Mouse (Mus musculus) small intestine, adult 2 months (tissue): Measurements from ENCODE around the gene Pet100. TPM values are rescaled to one million over a fixed set of nuclear protein-coding genes. Genes with fewer than 3 reads are reported as not detected.

Experiments
- H3K27ac ChIP-seq: fragments of 200-500 bp; 2 replicates; pipeline ENCODE4 v1.5.1; 2012; ENCODE audit warnings: low read depth, low read length, control low read depth, inconsistent platforms; ENCODE audit not compliant: insufficient read depth
- H3K27me3 ChIP-seq: fragments of 200-500 bp; 2 replicates; pipeline ENCODE4 v1.6.1; 2012; ENCODE audit warnings: mild to moderate bottlenecking, moderate library complexity, low read length, inconsistent platforms; ENCODE audit not compliant: control insufficient read depth, insufficient read depth
- H3K36me3 ChIP-seq: fragments of 200-500 bp; 2 replicates; pipeline ENCODE4 v1.6.1; 2012; ENCODE audit warnings: mild to moderate bottlenecking, low read length, control low read depth, inconsistent platforms; ENCODE audit not compliant: control insufficient read depth, insufficient read depth
- H3K4me1 ChIP-seq: fragments of 200-500 bp; 2 replicates; pipeline ENCODE4 v1.6.1; 2012; ENCODE audit warnings: low read length, inconsistent platforms, mixed read lengths; ENCODE audit not compliant: control insufficient read depth, insufficient read depth, insufficient read length
- H3K4me3 ChIP-seq: fragments of 200-500 bp; 2 replicates; pipeline ENCODE4 v1.5.1; 2012; ENCODE audit warnings: low read depth, mild to moderate bottlenecking, control low read depth, inconsistent platforms, low read length, moderate library complexity
- CTCF ChIP-seq: fragments of 200-500 bp; IDR thresholded peaks from 2 replicates; pipeline ENCODE4 v1.5.1; 2012; ENCODE audit warnings: low read depth, mild to moderate bottlenecking, control low read depth, inconsistent platforms, low read length, moderate library complexity, mixed read lengths; ENCODE audit not compliant: insufficient replicate concordance, insufficient read length; ENCODE audit errors: extremely low read depth
- POLR2A ChIP-seq: fragments of 200-500 bp; IDR thresholded peaks from 2 replicates; pipeline ENCODE4 v1.6.1; 2012; ENCODE audit warnings: low read depth, mild to moderate bottlenecking, control low read depth, inconsistent platforms, low read length, moderate library complexity
- WGBS: fragments of 180-500 bp; shearing (Covaris S2); methylation state at CpG from one replicate; pipeline ENCODE4 v1.1.7; 2018; 5-methylcytosine and 5-hydroxymethylcytosine counted together
- polyA plus RNA-seq: library from polyadenylated mRNA; depleted of rRNA; stranded (reverse); fragments of >200 nt; gene quantifications from 2 replicates; pipeline ENCODE4 v1.2.3, GENCODE M21; 2012

The Pet100 gene
- polyA plus RNA-seq, 1 experiment: 2.5 TPM

- peaks cover 2% of the 10 kb centered on the region; the same call in 1 of the 2 replicates for H3K4me1 ChIP-seq
- no peaks in the 10 kb centered on the region for H3K36me3 ChIP-seq
- no peak overlapping the region for H3K4me3 ChIP-seq
- TF ChIP-seq CTCF: no peak
- TF ChIP-seq POLR2A: no peak
- WGBS: 49% methylated on average over 2 of the region's 2 CpGs
- no peak overlapping the region for H3K27ac ChIP-seq
- H3K27me3 ChIP-seq: no peaks in the 10 kb centered on the region
Measured at GRCm38 (mm10) chr8:3648268-3648667, 26.9 kb downstream of the Pet100 start.

DNA sequence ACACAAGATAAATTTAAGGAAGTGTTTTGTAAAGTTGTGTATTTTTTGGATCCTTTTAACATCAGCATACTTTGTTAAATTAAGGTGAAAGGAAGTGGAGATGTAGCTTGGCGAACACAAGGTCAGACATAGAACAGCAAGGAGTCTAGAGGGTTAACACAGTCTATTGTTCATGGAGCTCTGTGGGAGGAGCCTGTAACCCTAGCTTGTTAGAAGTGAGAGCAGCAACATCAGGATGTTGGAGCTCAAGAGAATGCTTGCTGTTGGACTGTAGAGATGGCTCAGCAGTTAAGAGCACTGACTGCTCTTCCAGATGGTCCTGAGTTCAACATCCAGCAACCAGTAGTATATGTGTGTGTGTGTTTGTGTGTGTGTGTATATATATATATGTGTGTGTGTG is 27.6 kb downstream of the Pet100 start:
- no peaks in the 10 kb centered on the region for H3K36me3 ChIP-seq
- no peak overlapping the region for H3K4me3 ChIP-seq
- no peaks in the 10 kb centered on the region for H3K27me3 ChIP-seq
- WGBS: 58% methylated on average over 1 of the region's 1 CpGs
- H3K27ac ChIP-seq: no peak overlapping the region
- no peak for TF ChIP-seq POLR2A
- TF ChIP-seq CTCF: no peak
- peaks cover 2% of the 10 kb centered on the region; the same call in 1 of the 2 replicates for H3K4me1 ChIP-seq

- TF ChIP-seq CTCF: no peak
- TF ChIP-seq POLR2A: no peak
- no peak overlapping the region for H3K4me3 ChIP-seq
- WGBS: 63% methylated on average over 3 of the region's 3 CpGs
- no peaks in the 10 kb centered on the region for H3K36me3 ChIP-seq
- H3K4me1 ChIP-seq: no peaks in the 10 kb centered on the region
- H3K27me3 ChIP-seq: no peaks in the 10 kb centered on the region
- no peak overlapping the region for H3K27ac ChIP-seq
Measured at GRCm38 (mm10) chr8:3652845-3653244, 31.5 kb downstream of the Pet100 start.

- no peak overlapping the region for H3K4me3 ChIP-seq
Measured at GRCm38 (mm10) chr8:3654726-3655508, 33.6 kb downstream of the Pet100 start.

GRCm38 (mm10) chr8:3655526-3655925 is 34.2 kb downstream of the Pet100 start, which contains the start of gene Retn:
Gene Retn (plus strand): TSS chr8:3655770.
- H3K4me1 ChIP-seq: no peaks in the 10 kb centered on the region
- TF ChIP-seq CTCF (no peak), POLR2A (no peak)
- H3K36me3 ChIP-seq: no peaks in the 10 kb centered on the region
- no peaks in the 10 kb centered on the region for H3K27me3 ChIP-seq
- no peak within 1 kb of the TSS for H3K27ac ChIP-seq
- WGBS: 60% methylated on average over 3 of the region's 3 CpGs
- no peak within 1 kb of the TSS for H3K4me3 ChIP-seq

More at GRCm38 (mm10) chr8:3654726-3655508, 33.6 kb downstream of the Pet100 start:
- TF ChIP-seq CTCF (no peak), POLR2A (no peak)
- Histone ChIP-seq H3K27me3 (no peaks in the 10 kb centered on the region), H3K4me1 (no peaks in the 10 kb centered on the region), H3K27ac (no peak overlapping the region), H3K36me3 (no peaks in the 10 kb centered on the region)
- WGBS: 62% methylated on average over 11 of the region's 11 CpGs

GRCm38 (mm10) chr8:3656725-3657381 is 35.5 kb downstream of the Pet100 start:
- no peaks in the 10 kb centered on the region for H3K4me1 ChIP-seq
- no peaks in the 10 kb centered on the region for H3K36me3 ChIP-seq
- H3K27me3 ChIP-seq: no peaks in the 10 kb centered on the region
- TF ChIP-seq CTCF: no peak
- no peak for TF ChIP-seq POLR2A
- no peak overlapping the region for H3K27ac ChIP-seq
- WGBS: 19% methylated on average over 7 of the region's 7 CpGs
- no peak overlapping the region for H3K4me3 ChIP-seq

DNA sequence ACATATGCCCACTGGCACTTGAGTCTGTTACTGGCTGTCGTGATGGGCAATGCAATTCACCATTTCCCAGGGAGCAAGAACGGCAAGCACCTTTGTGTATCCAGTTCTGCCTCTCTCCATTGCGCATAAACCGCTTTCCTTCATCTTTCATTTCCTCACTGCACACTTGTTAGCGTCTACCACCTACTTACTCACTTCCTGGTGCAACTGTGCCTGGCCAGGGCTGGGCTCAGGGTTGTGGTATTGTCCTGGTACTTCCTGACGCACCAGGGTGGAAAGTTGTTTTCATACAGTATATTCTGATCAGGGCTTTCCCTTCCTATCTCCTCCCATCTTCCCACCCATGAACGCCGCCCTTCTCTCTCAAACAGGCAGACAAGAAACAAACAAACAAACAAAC is 39.5 kb downstream of the Pet100 start:
- TF ChIP-seq POLR2A (no peak), CTCF (no peak)
- Histone ChIP-seq H3K4me3 (no peak overlapping the region), H3K27ac (no peak overlapping the region), H3K27me3 (no peaks in the 10 kb centered on the region), H3K4me1 (no peaks in the 10 kb centered on the region), H3K36me3 (no peaks in the 10 kb centered on the region)
- 59% methylated on average over 8 of the region's 8 CpGs for WGBS
